Mouse (Mus musculus) brain, embryonic 14.5 days (tissue): ENCODE data around the gene Arhgef40.

Experiments used
- CTCF ChIP-seq: fragments of 200-500 bp; IDR thresholded peaks from 2 replicates; pipeline ENCODE4 v1.5.1; 2012; ENCODE audit warnings: inconsistent platforms, mild to moderate bottlenecking, moderate library complexity, borderline replicate concordance; ENCODE audit not compliant: insufficient read depth, insufficient read length; ENCODE audit errors: extremely low read depth
- POLR2A ChIP-seq: fragments of 200-500 bp; IDR thresholded peaks from 2 replicates; pipeline ENCODE4 v1.6.1; 2012; ENCODE audit warnings: mild to moderate bottlenecking, inconsistent platforms, borderline replicate concordance; ENCODE audit not compliant: poor library complexity, insufficient read depth, insufficient read length, severe bottlenecking; ENCODE audit errors: extremely low read depth

DNA sequence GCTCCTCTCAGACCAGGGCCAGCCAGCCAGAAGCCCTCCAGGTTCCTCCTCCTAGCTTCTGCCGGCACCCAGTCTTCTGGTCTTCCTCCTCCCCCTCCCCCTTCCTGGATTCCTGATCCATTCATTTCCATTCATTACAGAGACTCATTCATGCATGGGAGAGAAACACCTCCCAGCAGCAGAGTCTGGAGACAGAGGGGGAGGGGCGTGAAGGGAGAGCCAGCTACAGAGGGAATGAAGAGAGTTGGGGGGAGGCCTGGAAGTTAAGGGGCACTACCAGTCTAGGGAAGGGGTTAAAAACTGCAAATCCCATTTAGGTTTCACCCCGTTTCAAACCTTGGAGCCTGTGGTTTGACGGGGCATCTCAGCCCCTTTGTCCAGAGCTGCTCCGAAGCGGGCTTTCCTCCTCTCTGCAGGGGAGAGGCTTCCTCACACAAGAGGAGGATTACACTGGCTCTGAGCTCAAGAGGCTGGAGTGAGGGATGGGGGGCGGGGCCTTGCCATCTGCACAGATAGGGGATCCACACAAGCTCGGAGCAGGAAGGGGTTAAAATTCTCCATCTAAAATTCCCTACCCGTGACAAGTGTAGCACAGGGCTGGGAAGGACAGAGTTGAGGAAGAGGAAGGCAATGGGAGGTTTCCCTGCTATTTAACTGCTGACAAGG is 26.1 kb downstream of the Arhgef40 start:
- peak; percentile 36; the same call in 1 of the 2 replicates for TF ChIP-seq POLR2A
- no peak for TF ChIP-seq CTCF
